Mouse (Mus musculus): ENCODE measurements around the gene Bphl.
"Not testable (repeated sequence)": the region's sequence is repeated elsewhere in the genome, so short reads cannot be mapped to it uniquely, and the experiment has no call there.

The Bphl gene

GRCm38 (mm10) chr13:34088201-34088649 lies 50.8 kb downstream of the Bphl start:
- not testable (repeated sequence) for DNase-seq (ENCODE audit: low read depth, low spot score)

DNA sequence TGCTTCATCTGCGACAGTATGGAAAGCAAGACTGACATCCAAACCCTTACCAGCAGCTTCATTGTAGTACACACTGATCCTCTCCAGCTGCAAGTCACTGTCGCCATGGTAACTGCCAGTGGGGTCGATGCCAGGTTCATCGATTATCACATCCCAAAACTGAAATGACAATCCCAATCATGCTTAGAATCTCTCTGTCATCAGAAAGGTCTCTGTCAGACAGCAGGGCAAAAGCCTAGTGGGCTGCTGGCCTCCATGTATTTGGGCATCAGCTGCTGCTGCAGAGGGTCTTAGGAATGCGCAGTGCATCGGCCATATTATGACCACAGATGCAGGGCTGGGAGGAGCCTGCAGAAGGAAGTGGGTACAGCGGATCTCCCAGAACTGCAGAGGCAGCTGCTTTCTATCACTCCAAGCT lies 51.5 kb downstream of the Bphl start:
- DNase-seq (ENCODE audit: low read depth, low spot score) = no peak

DNA sequence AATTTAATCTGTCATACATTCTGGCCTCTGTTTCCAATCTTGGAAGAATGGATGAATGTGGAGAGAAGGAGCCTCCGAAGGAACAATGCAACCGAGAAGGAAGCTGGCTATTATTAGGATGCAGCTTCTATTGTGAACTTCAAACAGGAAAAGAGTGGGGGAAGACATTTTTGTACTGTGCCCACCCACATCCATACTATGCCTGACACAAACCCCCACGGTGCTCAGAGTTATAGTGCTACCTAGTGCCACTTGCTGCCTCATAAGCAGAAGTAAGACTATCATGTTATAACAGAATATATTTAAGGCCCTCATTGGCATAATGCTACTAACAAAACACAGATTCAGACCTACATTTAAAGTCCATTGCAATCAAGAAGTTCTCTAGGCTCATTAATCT lies 52.0 kb downstream of the Bphl start:
- DNase-seq (ENCODE audit: low read depth, low spot score) = no peak

GRCm38 (mm10) chr13:34095542-34096435 lies 58.4 kb downstream of the Bphl start:
- DNase-seq (ENCODE audit: low read depth, low spot score) = peak; percentile 51

DNA sequence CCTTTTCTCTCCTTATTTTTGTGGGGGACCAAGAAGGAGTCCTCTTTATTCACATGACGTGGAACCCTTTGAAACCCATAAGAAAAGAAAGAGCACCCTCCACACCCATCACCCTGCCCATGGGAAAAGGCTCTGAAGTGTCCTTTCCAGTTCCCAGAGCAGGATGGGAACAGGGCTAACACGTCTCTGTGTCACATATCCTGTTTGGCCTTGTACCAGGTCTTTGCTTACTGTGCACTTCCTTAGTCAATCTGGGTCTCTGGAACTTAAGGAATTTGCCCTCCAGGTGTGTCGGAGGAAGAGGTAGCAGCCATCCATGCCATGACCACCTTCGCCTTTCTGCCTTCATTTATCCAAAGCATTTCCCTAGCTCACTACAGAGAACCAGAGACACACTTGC lies 59.1 kb downstream of the Bphl start:
- no peak for DNase-seq (ENCODE audit: low read depth, low spot score)

- no peak for DNase-seq (ENCODE audit: low read depth, low spot score)
Observed at GRCm38 (mm10) chr13:34097086-34097485, 59.7 kb downstream of the Bphl start.

GRCm38 (mm10) chr13:34100733-34101132 lies 63.3 kb downstream of the Bphl start:
- no peak for DNase-seq (ENCODE audit: low read depth, low spot score)

- DNase-seq (ENCODE audit: low read depth, low spot score) = no peak
Observed at GRCm38 (mm10) chr13:34101247-34101646, 63.9 kb downstream of the Bphl start.

GRCm38 (mm10) chr13:34101908-34102307 lies 64.5 kb downstream of the Bphl start:
- no peak for DNase-seq (ENCODE audit: low read depth, low spot score)

DNA sequence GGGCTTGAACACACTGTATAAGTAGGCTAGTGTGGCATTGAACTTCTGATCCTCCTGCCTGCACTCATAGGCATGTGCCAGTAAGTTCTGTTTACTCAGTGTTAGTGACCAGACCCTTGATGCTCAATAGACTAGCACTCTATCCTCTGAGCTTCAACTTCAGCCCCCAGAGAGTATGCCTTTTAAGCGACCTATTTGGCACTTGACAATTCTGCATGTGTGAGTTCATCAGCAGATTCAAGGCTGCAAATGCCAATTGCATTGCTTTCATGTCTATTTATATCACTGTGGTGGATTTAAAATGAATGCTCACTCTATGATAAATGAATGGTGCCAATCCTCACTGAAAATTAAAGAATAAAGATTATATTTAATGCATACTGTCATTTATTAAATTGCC lies 68.0 kb downstream of the Bphl start:
- no peak for DNase-seq (ENCODE audit: low read depth, low spot score)

DNA sequence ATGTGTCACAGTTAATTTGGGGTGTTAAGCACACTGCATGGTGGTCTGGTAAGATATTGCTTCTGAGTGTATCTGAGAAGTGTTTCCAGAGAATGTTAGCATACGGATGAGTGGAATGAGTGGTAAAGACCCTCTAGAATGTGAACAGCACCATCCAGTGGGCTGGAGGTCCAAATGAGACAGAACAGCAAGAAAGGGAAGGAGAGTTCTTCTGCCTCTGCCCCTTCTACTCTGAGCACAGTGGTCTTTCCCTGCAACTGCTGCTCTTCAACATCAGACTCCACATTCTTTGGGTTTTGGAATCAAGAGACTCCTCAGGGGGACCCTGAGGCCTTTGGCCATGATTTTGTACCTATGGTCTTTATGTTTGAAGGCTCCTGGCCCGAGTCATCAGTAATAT lies 68.9 kb downstream of the Bphl start:
- no peak for DNase-seq (ENCODE audit: low read depth, low spot score)

DNA sequence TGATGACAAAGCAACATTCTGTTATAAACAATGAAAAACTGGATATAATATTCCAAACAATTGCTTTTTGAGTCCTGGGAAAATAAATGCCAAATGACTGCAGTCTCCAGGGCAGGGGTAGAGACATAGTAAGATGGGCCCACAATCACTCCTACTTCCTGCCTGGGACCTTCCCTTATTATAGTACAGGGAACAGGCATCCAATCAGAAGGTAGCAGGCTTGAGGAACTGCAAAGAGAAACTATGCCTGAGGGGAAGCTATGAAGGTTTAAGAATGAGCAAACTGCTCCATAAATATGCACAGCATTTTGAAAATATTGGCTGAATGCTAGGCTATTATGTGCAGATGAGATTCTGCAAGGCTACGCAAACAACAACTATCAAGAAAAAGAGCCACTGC lies 69.6 kb downstream of the Bphl start:
- no peak for DNase-seq (ENCODE audit: low read depth, low spot score)

- no peak for DNase-seq (ENCODE audit: low read depth, low spot score)
Observed at GRCm38 (mm10) chr13:34109035-34109676, 71.8 kb downstream of the Bphl start.

GRCm38 (mm10) chr13:34109677-34110058 lies 72.3 kb downstream of the Bphl start:
- no peak for DNase-seq (ENCODE audit: low read depth, low spot score)

DNA sequence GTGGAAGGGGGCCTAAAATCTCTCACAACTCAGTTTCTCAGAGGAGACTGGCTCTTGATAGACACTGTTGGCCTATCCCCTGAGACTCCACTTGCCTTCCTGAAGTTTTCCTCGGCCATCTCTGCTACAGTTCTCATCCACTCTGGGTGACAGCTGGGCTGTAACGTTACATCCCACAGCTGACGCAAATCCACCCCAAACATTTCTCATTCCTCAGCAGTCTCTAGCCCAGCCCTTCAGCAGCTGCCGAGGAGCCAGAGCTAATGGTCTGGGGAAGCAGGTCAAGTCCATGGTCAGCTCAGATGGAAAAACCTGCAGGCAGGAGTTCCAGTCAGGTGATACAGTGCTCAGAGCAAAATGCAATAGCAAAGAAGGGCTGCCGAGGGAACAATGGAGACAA lies 73.6 kb downstream of the Bphl start:
- no peak for DNase-seq (ENCODE audit: low read depth, low spot score)

DNA sequence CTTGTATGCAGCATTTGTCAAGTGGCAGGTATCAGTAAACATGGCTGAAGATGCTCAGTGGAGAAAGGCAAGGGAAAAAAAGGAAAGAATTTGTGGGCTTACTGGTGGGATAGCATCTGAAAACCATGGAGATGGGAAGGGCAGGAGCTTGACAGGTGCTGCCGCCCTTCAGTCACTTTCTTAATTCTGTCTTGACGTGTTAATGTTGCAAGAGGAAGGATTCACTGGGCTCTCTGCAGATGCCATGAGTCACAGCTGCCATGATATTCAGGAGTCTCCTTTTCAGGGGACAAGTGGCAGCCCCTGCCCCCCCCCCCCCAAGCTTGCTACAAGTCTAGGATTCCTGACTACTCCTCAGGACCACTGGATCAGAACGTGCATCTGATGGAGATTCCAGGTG lies 74.5 kb downstream of the Bphl start:
- DNase-seq (ENCODE audit: low read depth, low spot score) = no peak

GRCm38 (mm10) chr13:34112369-34113081 lies 75.1 kb downstream of the Bphl start:
- no peak for DNase-seq (ENCODE audit: low read depth, low spot score)

GRCm38 (mm10) chr13:34113086-34113485 lies 75.7 kb downstream of the Bphl start:
- no peak for DNase-seq (ENCODE audit: low read depth, low spot score)

GRCm38 (mm10) chr13:34114654-34115053 lies 77.3 kb downstream of the Bphl start:
- no peak for DNase-seq (ENCODE audit: low read depth, low spot score)

GRCm38 (mm10) chr13:34116508-34116907 lies 79.1 kb downstream of the Bphl start:
- DNase-seq (ENCODE audit: low read depth, low spot score) = no peak

- DNase-seq (ENCODE audit: low read depth, low spot score) = no peak
Observed at GRCm38 (mm10) chr13:34118816-34119215, 81.4 kb downstream of the Bphl start.

GRCm38 (mm10) chr13:34119406-34119805 lies 82.0 kb downstream of the Bphl start:
- DNase-seq (ENCODE audit: low read depth, low spot score) = no peak
